Mouse (Mus musculus) lung, adult 10 weeks (tissue): ENCODE data around the gene Kdm4c. TPM values are rescaled to one million over a fixed set of nuclear protein-coding genes. Genes with fewer than 3 reads are reported as not detected.

Source experiments
- polyA plus RNA-seq: library from polyadenylated mRNA; stranded (reverse); fragments of 350-450 nt; fragmentation: Illumina TruSeq; extraction: RNeasy Lipid Tissue Mini Kit (QIAGEN cat#74804); gene quantifications from one replicate; pipeline ENCODE4 v1.2.3, GENCODE M21; 2014; ENCODE audit warnings: low read depth, low replicate concordance; ENCODE audit not compliant: insufficient read depth

Kdm4c gene
- 7.9 TPM for polyA plus RNA-seq

DNA sequence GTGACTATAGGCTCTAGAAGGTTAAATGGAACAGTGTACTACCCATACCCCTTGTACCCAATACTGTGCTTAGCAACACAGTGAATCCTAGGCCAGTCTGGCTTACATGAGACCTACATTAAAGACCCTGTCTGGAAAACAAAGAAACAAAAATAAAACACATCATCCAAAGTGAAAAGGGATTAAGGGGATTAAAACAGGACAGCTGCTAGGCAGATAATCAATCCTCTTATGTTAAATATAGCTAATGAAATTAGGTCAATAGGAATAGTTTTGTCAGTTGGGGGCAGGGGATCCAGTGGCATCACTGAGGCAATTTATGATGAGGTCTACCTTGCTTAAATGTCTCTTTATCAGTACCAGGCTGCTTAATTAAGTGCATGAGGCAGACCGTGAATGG, at the start of gene Kdm4c:
Gene Kdm4c, plus strand, starts transcription at position 322 of the 400 bp plus-strand sequence.

Other genes starting within 250 kb of the Kdm4c start
- not detected for gene Frmd3, start 229.1 kb upstream of the Kdm4c start, polyA plus RNA-seq